Mouse (Mus musculus) midbrain, embryonic 10.5 days (tissue): ENCODE data around the gene Larp1. TPM values are rescaled to one million over a fixed set of nuclear protein-coding genes. Genes with fewer than 3 reads are reported as not detected.

ENCODE experiments used
- DNase-seq: peaks from one replicate; pipeline ENCODE4 v3.0.0-alpha.2; 2017; ENCODE audit warnings: low spot score
- H3K27ac ChIP-seq: fragments of 300-500 bp; sonication (generic); replicated peaks from 2 replicates; pipeline ENCODE4 v1.5.1; 2016; ENCODE audit warnings: mild to moderate bottlenecking
- H3K27me3 ChIP-seq: fragments of 300-500 bp; sonication (generic); 2 replicates; pipeline ENCODE4 v1.6.1; 2016; ENCODE audit warnings: low read depth, mild to moderate bottlenecking; ENCODE audit not compliant: poor library complexity, severe bottlenecking
- H3K36me3 ChIP-seq: fragments of 300-500 bp; sonication (generic); 2 replicates; pipeline ENCODE4 v1.6.1; 2016; ENCODE audit warnings: mild to moderate bottlenecking, moderate library complexity
- H3K4me1 ChIP-seq: fragments of 300-500 bp; sonication (generic); 2 replicates; pipeline ENCODE4 v1.6.1; 2016
- H3K4me3 ChIP-seq: fragments of 300-500 bp; sonication (generic); 2 replicates; pipeline ENCODE4 v1.5.1; 2016; ENCODE audit warnings: mild to moderate bottlenecking, moderate library complexity
- H3K9me3 ChIP-seq: fragments of 300-500 bp; sonication (generic); replicated peaks from 2 replicates; pipeline ENCODE4 v1.6.1; 2016; ENCODE audit warnings: mild to moderate bottlenecking
- WGBS: fragments of 180-500 bp; shearing (Covaris S2); methylation state at CpG from one replicate; pipeline ENCODE4 v1.1.7; 2016; 5-methylcytosine and 5-hydroxymethylcytosine counted together
- polyA plus RNA-seq: library from polyadenylated mRNA; unstranded; fragments of >200 nt; fragmentation: Nextera tagmentation; extraction: Ambion mirVana; gene quantifications from 2 replicates; pipeline ENCODE4 v1.2.1, GENCODE M21; 2016

Gene Larp1
- polyA plus RNA-seq, 1 experiment from 2014 or later = 15.3 TPM

- no peak for DNase-seq
- Histone ChIP-seq H3K4me3 (no peak overlapping the region), H3K9me3 (no peaks in the 10 kb centered on the region), H3K4me1 (peaks cover 26% of the 10 kb centered on the region), H3K27me3 (no peaks in the 10 kb centered on the region), H3K36me3 (peaks cover 43% of the 10 kb centered on the region), H3K27ac (no peak overlapping the region)
- WGBS = 89% methylated on average over 4 of the region's 4 CpGs
These were observed 98.9 kb downstream of the Larp1 start for GRCm38 (mm10) chr11:58107664-58108337.

Other genes with a start within 250 kb of the Larp1 start
- gene Sap30l, start 207.4 kb upstream of the Larp1 start, polyA plus RNA-seq = 7.2 TPM in 2 replicates
- 0.15 TPM in 1 of 2 replicates, not detected in the other for gene Hand1, start 176.2 kb upstream of the Larp1 start, polyA plus RNA-seq
- gene Gm12248, start 84.1 kb downstream of the Larp1 start, polyA plus RNA-seq = not detected in 2 replicates
- 103 and 112 TPM in 2 replicates for gene Cnot8, start 95.1 kb downstream of the Larp1 start, polyA plus RNA-seq
- gene Gemin5, start 159.5 kb downstream of the Larp1 start, polyA plus RNA-seq = 27.1 and 31.4 TPM in 2 replicates
- 141 and 142 TPM in 2 replicates for gene Mrpl22, start 162.6 kb downstream of the Larp1 start, polyA plus RNA-seq
- gene Igtp, start 190.5 kb downstream of the Larp1 start, polyA plus RNA-seq = 1.0 and 2.0 TPM in 2 replicates
- 0.56 and 0.57 TPM in 2 replicates for gene Irgm2, start 190.6 kb downstream of the Larp1 start, polyA plus RNA-seq